Mouse (Mus musculus) left cerebral cortex, postnatal 36 days (tissue): Measurements from ENCODE around the gene Rnf13. TPM values are rescaled to one million over a fixed set of nuclear protein-coding genes. Genes with fewer than 3 reads are reported as not detected.

ENCODE experiments used
- DNase-seq, 2 experiments: peaks; one replicate each; pipeline ENCODE4 v3.0.0; 2021 to 2022; ENCODE audit warnings: low spot score in 2 of 2, mixed read lengths in 1 of 2
- intact Hi-C: fragments of 180-260 bp; cut with DNase I; formaldehyde crosslinking; loops from one replicate; pipeline ENCODE4 v1.15.1; 2025
- total RNA-seq, 2 experiments: library from RNA; stranded (reverse); gene quantifications; 2 replicates each; pipeline ENCODE4 v1.2.3; 2021

The Rnf13 gene
- total RNA-seq, 2 experiments from 2014 or later, result 86.9 to 92.5 TPM

DNA sequence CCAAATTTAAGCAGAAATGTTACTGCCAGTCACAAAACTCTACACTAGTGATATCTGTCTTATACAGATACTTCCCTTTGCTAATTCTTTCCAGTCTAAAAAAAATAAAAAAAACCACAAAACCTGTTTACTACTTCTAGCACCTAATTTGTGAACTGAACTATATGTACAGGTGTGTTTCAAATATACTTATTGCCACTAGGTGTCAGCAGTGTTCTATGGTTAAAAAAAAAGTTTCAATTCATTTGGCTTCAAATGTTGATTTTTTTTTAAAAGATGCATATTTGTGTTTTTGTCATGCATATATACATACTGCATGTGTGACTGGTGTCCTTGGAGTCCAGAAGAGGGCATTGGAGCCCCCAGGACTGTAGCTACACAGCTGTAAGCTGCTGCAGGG lies 107.9 kb downstream of the Rnf13 start:
- DNase-seq, result no peak
- intact Hi-C loops, result loop anchor here (10.0 kb wide), 2 partner anchors 131 to 1161 kb away; partner anchors contain the start of gene Med12l

DNA sequence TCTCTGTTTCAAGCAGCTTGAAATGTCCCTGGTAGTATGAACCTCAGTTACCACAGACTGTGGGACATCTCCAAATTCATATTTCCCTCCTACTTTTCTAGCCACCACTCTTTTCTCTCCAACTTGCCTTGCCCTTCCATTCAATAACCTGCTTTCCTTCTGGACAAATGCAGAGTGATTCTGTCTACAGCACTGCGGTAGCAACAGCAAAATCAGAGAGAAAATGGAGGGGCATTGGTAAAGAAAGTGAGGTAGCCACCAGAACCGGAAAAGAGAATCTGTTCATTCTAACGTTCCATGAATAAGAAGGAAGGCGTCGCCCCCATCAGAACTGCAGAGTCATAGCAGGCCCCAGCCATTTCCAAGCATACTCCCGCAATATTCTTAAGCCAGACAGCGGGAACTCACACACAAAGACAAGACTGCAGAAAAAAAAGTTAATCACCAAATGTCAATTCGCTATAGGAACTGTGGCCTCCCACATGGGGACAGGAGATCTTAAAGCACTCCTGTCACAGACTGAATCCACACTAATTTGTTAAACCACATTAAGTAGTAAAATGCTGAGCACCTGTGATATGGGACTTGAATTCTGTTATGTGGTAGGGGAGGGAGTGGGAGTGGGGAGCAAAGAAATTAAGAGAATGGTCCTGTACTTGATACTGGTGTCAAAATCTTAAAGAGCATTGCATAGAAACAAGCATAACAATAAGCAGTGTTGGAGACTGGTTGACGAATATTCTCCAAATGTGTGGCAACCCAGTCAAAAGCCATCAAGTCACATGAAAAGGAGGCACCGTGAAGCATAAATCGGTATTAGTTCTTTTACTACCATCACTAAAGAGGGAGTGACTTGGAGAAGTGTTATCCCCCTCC lies 110.2 kb downstream of the Rnf13 start:
- intact Hi-C loops, result loop anchor here (1.0 to 10.0 kb wide), 5 partner anchors 66 to 1159 kb away; partner anchors contain the start of gene Med12l
- peak; percentile 45 to 53 for DNase-seq

DNA sequence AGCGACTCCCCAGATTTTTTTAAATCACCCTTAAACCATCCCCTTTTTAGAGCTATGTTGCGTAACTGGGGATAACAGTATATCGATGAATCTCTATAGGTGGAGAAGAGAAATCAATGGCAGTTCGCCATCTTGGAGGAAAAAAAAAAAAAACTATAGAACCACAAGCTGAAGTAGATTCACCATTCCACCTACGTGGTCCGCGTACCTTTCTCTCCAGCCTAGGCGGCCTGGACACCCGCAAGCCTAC lies 110.7 kb downstream of the Rnf13 start:
- intact Hi-C loops, result loop anchor here (1.0 to 10.0 kb wide), 5 partner anchors 66 to 1158 kb away; partner anchors contain the start of gene Med12l
- no peak for DNase-seq

DNA sequence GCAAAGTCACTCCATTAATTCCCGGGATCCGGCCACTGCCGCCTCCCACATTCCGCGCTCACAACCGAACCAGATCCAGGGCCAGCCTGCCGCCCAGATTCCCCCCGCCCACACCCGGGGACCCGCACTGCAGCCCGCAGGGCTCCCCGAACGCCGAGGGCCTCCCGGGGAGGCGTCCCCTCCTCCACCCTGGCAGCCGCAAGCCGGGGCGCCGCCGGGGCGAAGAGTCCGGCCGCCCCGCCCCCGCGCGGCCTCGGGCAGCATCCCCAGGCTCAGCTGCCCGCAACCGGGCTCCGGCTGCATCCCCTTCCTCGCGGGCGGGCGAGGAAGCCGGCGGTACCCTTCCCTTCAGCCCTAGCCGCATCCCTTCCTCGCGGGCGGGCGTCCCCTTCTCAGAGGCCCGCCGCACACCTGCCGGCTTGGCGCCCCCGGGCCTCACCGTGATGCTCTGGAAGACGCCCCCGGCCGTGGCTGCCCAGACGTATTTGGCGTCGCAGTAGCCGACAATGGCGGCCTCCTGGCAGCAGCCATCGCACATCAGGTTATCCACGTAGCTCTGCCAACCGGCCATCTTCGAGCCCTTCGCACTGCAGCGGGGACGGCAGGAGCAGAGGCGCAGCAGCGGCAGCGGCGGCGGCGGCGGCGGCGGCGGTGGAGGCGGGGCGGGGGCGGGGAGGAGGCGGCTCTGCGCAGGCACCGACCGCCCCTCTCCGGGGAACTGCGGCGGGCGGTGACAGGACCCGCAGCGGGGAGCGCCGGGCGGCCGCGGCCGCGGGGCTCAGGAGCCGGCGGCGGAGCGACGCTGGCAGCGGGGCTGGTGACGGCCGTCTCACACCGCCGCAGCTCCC lies 111.3 kb downstream of the Rnf13 start:
- intact Hi-C loops, result loop anchor here (1.0 to 10.0 kb wide), 5 partner anchors 65 to 1158 kb away; partner anchors contain the start of gene Med12l
- peak; percentile 72 for DNase-seq

DNA sequence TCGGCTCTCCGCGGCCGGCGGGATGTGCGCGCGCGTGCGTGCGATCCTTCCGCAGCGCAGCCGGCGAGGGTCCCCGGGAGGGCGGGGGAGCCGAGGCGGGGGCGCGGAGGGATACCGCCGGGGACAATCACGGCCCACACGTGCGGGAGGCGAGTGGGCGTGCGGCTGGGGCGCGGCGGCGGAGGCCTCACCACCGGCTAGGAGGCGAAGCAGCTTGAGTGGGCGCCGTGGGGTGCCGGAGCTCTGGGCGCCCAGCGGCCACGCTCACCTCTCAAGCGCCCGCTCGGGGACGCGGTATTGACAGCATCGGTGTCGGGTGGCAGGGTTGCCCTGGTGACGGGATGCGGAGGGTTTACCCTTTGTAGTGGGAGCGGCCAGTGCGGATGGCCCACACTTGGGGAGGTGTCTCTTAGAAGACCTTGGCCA lies 111.9 kb downstream of the Rnf13 start, which contains the start of gene Pfn2:
Pfn2 (minus strand) TSS at position 320 of the 426 bp plus-strand sequence.
- intact Hi-C loops, result loop anchor here (5.0 to 10.0 kb wide), 4 partner anchors 65 to 1157 kb away; partner anchors contain the start of gene Med12l
- DNase-seq, result peak; percentile 82 to 86

DNA sequence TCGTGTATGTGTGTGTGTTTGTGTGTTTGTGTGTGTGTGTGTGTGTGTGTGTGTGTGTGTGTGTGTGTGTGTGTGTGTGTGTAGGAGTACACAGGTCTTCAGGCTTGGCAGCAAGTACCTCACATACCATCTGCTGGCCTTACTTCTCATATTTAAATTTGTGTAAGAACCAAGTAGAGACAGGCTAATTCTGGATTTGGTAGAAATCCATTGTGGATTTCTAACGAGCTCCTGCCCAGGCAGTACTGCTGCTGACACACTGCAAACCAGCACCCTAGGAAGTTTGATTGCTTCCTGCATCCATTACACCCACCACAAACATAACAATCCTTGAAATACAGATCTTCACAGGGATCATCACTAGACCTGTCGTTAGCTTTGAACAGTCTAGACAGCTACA lies 147.1 kb downstream of the Rnf13 start:
- intact Hi-C loops, result no loop called here

More for the DNA sequence above, 147.1 kb downstream of the Rnf13 start:
- DNase-seq, result peak; percentile 21

Other genes starting within 250 kb of the Rnf13 start
- gene Wwtr1, start 160.2 kb upstream of the Rnf13 start, total RNA-seq, result 10 to 100 TPM; 12.9 to 13.9 TPM
- 10 to 100 TPM; 17.7 to 23.6 TPM for gene Commd2, start 84.3 kb upstream of the Rnf13 start, total RNA-seq
- gene Ankub1, start 43.3 kb upstream of the Rnf13 start, total RNA-seq, result 1 to 10 TPM in 1 of 2 experiments, under 1 TPM in 1; 0.99 to 1.2 TPM
- 100 to 1,000 TPM; 472 to 521 TPM for gene Pfn2, start 112.0 kb downstream of the Rnf13 start, total RNA-seq